Mouse (Mus musculus): ENCODE measurements around the gene Gfap. TPM values are rescaled to one million over a fixed set of nuclear protein-coding genes. Genes with fewer than 3 reads are reported as not detected.

The Gfap gene
- 179 and 186 TPM in 2 replicates for polyA plus RNA-seq (2012; rRNA removed)

- Histone ChIP-seq H3K4me3 (ENCODE audit: insufficient read depth, low read length) (no peak within 1 kb of the TSS), H3K27ac (ENCODE audit: insufficient read depth, low read length) (no peak within 1 kb of the TSS), H3K4me1 (ENCODE audit: control insufficient read depth, insufficient read depth, low read length) (no peaks in the 10 kb centered on the region)
- peak; percentile 97 for TF ChIP-seq CTCF (IDR thresholded peaks at IDR 0.05; ENCODE audit: extremely low read depth, insufficient read depth, low read length)
- no peak for TF ChIP-seq POLR2A (IDR thresholded peaks at IDR 0.05; ENCODE audit: extremely low read depth, insufficient read depth, low read length)
Measured at GRCm38 (mm10) chr11:102900763-102901162, at the start of gene Gfap. Gene Gfap, minus strand, starts transcription at chr11:102900912.

- Histone ChIP-seq H3K4me3 (ENCODE audit: insufficient read depth, low read length) (0 out of 2 replicates have a peak overlapping the region, but pooled peaks have one; percentile 3), H3K4me1 (ENCODE audit: control insufficient read depth, insufficient read depth, low read length) (0 out of 2 replicates have a peak, but pooled peaks cover 2% of the 10 kb centered on the region), H3K27ac (ENCODE audit: insufficient read depth, low read length) (no peak overlapping the region)
- TF ChIP-seq CTCF (IDR thresholded peaks at IDR 0.05; ENCODE audit: extremely low read depth, insufficient read depth, low read length) (no peak), POLR2A (IDR thresholded peaks at IDR 0.05; ENCODE audit: extremely low read depth, insufficient read depth, low read length) (no peak)
Measured at GRCm38 (mm10) chr11:102948043-102948961, 47.6 kb upstream of the Gfap start.

DNA sequence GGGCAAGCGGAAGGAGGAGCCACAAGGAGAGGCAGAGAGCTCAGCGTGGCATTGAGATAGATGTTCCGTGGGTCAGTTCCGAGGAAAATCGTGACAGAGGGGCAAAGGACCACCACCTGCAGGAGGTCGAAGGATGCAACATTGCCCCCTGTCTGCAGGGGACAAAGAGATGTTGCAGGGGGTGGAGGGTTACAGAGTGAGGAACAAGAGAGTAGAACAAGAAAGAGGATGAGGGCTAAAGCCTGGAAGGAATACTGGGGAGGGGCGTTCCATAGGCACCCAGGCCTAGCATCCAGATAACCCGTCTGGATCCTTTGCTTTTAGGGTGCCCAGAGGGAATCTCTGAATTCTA is 46.3 kb upstream of the Gfap start:
- H3K4me1 ChIP-seq (ENCODE audit: control insufficient read depth, insufficient read depth, low read length) = 0 out of 2 replicates have a peak, but pooled peaks cover 2% of the 10 kb centered on the region
- H3K4me3 ChIP-seq (ENCODE audit: insufficient read depth, low read length) = 0 out of 2 replicates have a peak overlapping the region, but pooled peaks have one; percentile 6
- TF ChIP-seq CTCF (IDR thresholded peaks at IDR 0.05; ENCODE audit: extremely low read depth, insufficient read depth, low read length) (no peak), POLR2A (IDR thresholded peaks at IDR 0.05; ENCODE audit: extremely low read depth, insufficient read depth, low read length) (no peak)
- H3K27ac ChIP-seq (ENCODE audit: insufficient read depth, low read length) = no peak overlapping the region

GRCm38 (mm10) chr11:102946265-102946991 is 45.7 kb upstream of the Gfap start, which contains the start of gene C1ql1:
Gene C1ql1, minus strand, starts transcription at chr11:102946688.
- TF ChIP-seq POLR2A (IDR thresholded peaks at IDR 0.05; ENCODE audit: extremely low read depth, insufficient read depth, low read length) (peak; percentile 17; the same call in 1 of the 2 replicates), CTCF (IDR thresholded peaks at IDR 0.05; ENCODE audit: extremely low read depth, insufficient read depth, low read length) (no peak)
- Histone ChIP-seq H3K4me1 (ENCODE audit: control insufficient read depth, insufficient read depth, low read length) (0 out of 2 replicates have a peak, but pooled peaks cover 2% of the 10 kb centered on the region), H3K27ac (ENCODE audit: insufficient read depth, low read length) (no peak within 1 kb of the TSS), H3K4me3 (ENCODE audit: insufficient read depth, low read length) (peak within 1 kb of the TSS; percentile 12; the same call in 1 of the 2 replicates)

- Histone ChIP-seq H3K4me3 (ENCODE audit: insufficient read depth, low read length) (peak overlapping the region; percentile 12; the same call in 1 of the 2 replicates), H3K4me1 (ENCODE audit: control insufficient read depth, insufficient read depth, low read length) (0 out of 2 replicates have a peak, but pooled peaks cover 2% of the 10 kb centered on the region), H3K27ac (ENCODE audit: insufficient read depth, low read length) (no peak overlapping the region)
- no peak for TF ChIP-seq POLR2A (IDR thresholded peaks at IDR 0.05; ENCODE audit: extremely low read depth, insufficient read depth, low read length)
- no peak for TF ChIP-seq CTCF (IDR thresholded peaks at IDR 0.05; ENCODE audit: extremely low read depth, insufficient read depth, low read length)
Measured at GRCm38 (mm10) chr11:102945306-102946264, 44.9 kb upstream of the Gfap start.

DNA sequence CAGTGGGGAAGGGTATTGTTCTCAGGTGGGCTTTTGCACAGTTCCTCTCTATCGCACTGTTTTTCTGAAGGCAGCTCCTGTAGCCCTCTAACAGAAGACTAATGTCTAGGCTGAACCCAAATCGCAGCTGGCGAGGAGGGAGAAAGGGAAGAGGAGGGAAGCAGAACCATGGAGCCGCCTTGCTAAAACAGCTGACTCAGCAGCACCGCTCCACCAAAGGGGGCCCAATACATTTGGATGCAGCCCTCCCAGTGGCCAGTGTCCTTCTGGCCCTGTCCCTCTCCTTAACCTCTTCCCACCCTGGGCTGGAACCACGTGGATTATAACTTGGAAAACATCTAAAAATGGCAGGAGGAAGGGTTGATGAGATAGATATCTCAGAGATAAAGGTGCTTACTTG is 40.5 kb upstream of the Gfap start:
- Histone ChIP-seq H3K27ac (ENCODE audit: insufficient read depth, low read length) (no peak overlapping the region), H3K4me1 (ENCODE audit: control insufficient read depth, insufficient read depth, low read length) (no peaks in the 10 kb centered on the region), H3K4me3 (ENCODE audit: insufficient read depth, low read length) (no peak overlapping the region)
- no peak for TF ChIP-seq CTCF (IDR thresholded peaks at IDR 0.05; ENCODE audit: extremely low read depth, insufficient read depth, low read length)
- no peak for TF ChIP-seq POLR2A (IDR thresholded peaks at IDR 0.05; ENCODE audit: extremely low read depth, insufficient read depth, low read length)

DNA sequence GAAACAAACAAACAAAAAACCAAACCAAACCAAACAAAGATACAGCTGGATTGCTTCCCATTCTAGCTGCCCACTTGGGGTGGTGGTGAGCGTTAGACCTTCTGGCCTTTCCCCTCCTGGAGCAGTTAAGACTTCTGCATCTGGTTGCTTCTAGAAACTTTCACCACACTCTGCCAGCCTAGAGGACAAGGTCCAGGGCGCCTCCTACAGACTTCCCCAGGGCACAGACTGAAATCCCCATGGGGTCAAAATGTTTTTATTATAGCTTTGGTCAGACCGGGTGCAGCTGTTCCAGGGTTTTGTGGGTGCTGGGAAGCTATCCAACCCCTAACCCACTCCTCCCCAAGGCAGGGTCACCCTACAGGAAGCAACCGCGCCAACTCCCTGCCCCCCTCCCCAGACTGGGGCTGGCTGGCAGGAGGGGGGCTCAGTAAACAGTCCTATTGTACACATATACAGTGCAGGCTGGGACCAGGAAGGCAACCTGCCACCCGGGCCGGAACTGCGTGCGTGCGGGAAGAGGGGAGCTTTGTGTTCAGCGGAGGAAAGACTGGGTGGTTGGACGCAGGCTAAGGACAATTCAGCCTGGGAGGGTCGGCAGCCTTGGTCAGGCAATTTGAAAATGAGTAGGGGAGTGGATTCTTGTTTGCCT is 38.4 kb upstream of the Gfap start:
- H3K4me3 ChIP-seq (ENCODE audit: insufficient read depth, low read length) = no peak overlapping the region
- H3K27ac ChIP-seq (ENCODE audit: insufficient read depth, low read length) = no peak overlapping the region
- TF ChIP-seq CTCF (IDR thresholded peaks at IDR 0.05; ENCODE audit: extremely low read depth, insufficient read depth, low read length) = no peak
- TF ChIP-seq POLR2A (IDR thresholded peaks at IDR 0.05; ENCODE audit: extremely low read depth, insufficient read depth, low read length) = no peak
- H3K4me1 ChIP-seq (ENCODE audit: control insufficient read depth, insufficient read depth, low read length) = no peaks in the 10 kb centered on the region

DNA sequence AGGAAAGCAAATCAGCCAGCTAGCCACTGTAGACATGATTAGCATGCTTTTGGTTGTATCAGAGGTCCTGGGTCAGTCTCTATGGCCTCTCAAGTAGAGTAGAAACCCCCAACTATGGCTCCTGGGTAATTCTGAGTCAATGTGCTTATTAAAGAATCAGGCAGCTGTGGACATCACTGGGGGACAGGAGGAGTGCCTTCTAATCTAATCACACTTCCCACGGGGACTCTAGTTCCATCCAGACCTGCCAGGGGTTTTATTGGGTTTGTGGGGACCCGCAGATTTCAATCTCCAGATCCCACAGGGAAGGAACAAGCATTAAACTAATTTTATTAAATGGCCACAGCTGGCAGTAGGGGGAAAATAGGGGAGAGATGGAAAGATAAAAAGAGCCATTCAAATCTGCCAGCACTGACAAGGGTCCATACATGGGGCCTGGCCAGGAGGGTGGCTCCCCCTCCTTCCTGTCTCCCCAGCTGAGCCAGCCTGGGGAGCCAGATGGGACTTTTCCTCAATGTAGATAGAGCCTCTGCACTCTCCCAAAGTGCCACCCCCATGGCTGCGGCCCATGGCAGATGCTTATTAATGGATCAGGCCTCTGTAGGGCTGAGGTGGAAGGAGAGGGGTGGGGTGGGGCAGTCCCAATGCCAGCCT is 36.9 kb upstream of the Gfap start:
- Histone ChIP-seq H3K4me1 (ENCODE audit: control insufficient read depth, insufficient read depth, low read length) (no peaks in the 10 kb centered on the region), H3K4me3 (ENCODE audit: insufficient read depth, low read length) (no peak overlapping the region), H3K27ac (ENCODE audit: insufficient read depth, low read length) (no peak overlapping the region)
- TF ChIP-seq POLR2A (IDR thresholded peaks at IDR 0.05; ENCODE audit: extremely low read depth, insufficient read depth, low read length) (no peak), CTCF (IDR thresholded peaks at IDR 0.05; ENCODE audit: extremely low read depth, insufficient read depth, low read length) (no peak)

All from cortical plate, adult 2 months (tissue).